Mouse (Mus musculus): Measurements from ENCODE around the gene Gm21541. TPM values are rescaled to one million over a fixed set of nuclear protein-coding genes. Genes with fewer than 3 reads are reported as not detected.
"Not testable (repeated sequence)": the region's sequence is repeated elsewhere in the genome, so short reads cannot be mapped to it uniquely, and the experiment has no call there.

The Gm21541 gene
- 4.0 and 5.7 TPM in 2 replicates for polyA plus RNA-seq (2012; rRNA removed)

- WGBS = no CpG with 5 or more reads among the region's 5 CpGs
- H3K4me1 ChIP-seq (ENCODE audit: control insufficient read depth, insufficient read depth, insufficient read length); H3K4me3 ChIP-seq (ENCODE audit: extremely low read depth, insufficient read depth, insufficient read length); H3K27me3 ChIP-seq (ENCODE audit: control insufficient read depth, insufficient read depth, low read length); H3K36me3 ChIP-seq (ENCODE audit: control insufficient read depth, insufficient read depth, low read length); DNase-seq (ENCODE audit: low read depth in 1 of 2, low spot score in 2 of 2); H3K27ac ChIP-seq (ENCODE audit: insufficient read depth, low read length): not testable (repeated sequence)
These were observed at the start of gene Gm21541 for GRCm38 (mm10) chr4:41903310-41903709. Gm21541 (plus strand) TSS chr4:41903610.

GRCm38 (mm10) chr4:41941272-41941671 lies 37.9 kb downstream of the Gm21541 start, which contains the start of gene Gm20878:
Gm20878 (plus strand) TSS chr4:41941572.
- no CpG with 5 or more reads among the region's 8 CpGs for WGBS
- not testable (repeated sequence) for H3K27me3 ChIP-seq (ENCODE audit: control insufficient read depth, insufficient read depth, low read length); H3K4me1 ChIP-seq (ENCODE audit: control insufficient read depth, insufficient read depth, insufficient read length); H3K4me3 ChIP-seq (ENCODE audit: extremely low read depth, insufficient read depth, insufficient read length); DNase-seq (ENCODE audit: low read depth in 1 of 2, low spot score in 2 of 2); H3K36me3 ChIP-seq (ENCODE audit: control insufficient read depth, insufficient read depth, low read length); H3K27ac ChIP-seq (ENCODE audit: insufficient read depth, low read length)

Other genes starting within 250 kb of the Gm21541 start
- gene Cntfr, start 206.5 kb upstream of the Gm21541 start, polyA plus RNA-seq (2012; rRNA removed) = 8.1 and 9.3 TPM in 2 replicates
- 45.0 and 52.1 TPM in 2 replicates for gene Il11ra1, start 203.6 kb upstream of the Gm21541 start, polyA plus RNA-seq (2012; rRNA removed)
- 32.8 and 46.9 TPM in 2 replicates for gene Rpp25l, start 190.1 kb upstream of the Gm21541 start, polyA plus RNA-seq (2012; rRNA removed)
- 25.4 and 25.5 TPM in 2 replicates for gene Dctn3, start 180.4 kb upstream of the Gm21541 start, polyA plus RNA-seq (2012; rRNA removed)
- gene Arid3c, start 172.5 kb upstream of the Gm21541 start, polyA plus RNA-seq (2012; rRNA removed) = not detected in 2 replicates
- 67.1 and 91.0 TPM in 2 replicates for gene Galt, start 148.4 kb upstream of the Gm21541 start, polyA plus RNA-seq (2012; rRNA removed)
- gene Sigmar1, start 147.5 kb upstream of the Gm21541 start, polyA plus RNA-seq (2012; rRNA removed) = 48.3 and 51.1 TPM in 2 replicates
- 8.9 and 14.1 TPM in 2 replicates for gene Ccl27a, start 129.4 kb upstream of the Gm21541 start, polyA plus RNA-seq (2012; rRNA removed)
- gene Gm20878, start 38.0 kb downstream of the Gm21541 start, polyA plus RNA-seq (2012; rRNA removed) = 0.86 and 4.2 TPM in 2 replicates
- 0.05 TPM in 1 of 2 replicates, not detected in the other for gene Fam205a4, start 62.4 kb downstream of the Gm21541 start, polyA plus RNA-seq (2012; rRNA removed)
- gene Gm21093, start 131.1 kb downstream of the Gm21541 start, polyA plus RNA-seq (2012; rRNA removed) = 0.05 TPM in 1 of 2 replicates, not detected in the other
- gene Gm3893, start 187.6 kb downstream of the Gm21541 start, polyA plus RNA-seq (2012; rRNA removed) = not detected in 2 replicates
- not detected in 2 replicates for gene Gm13304, start 211.2 kb downstream of the Gm21541 start, polyA plus RNA-seq (2012; rRNA removed)
- not detected in 2 replicates for gene Gm13306, start 249.8 kb downstream of the Gm21541 start, polyA plus RNA-seq (2012; rRNA removed)